8 mouse cellular contexts compared by ENCODE assay signal in genomic region chr10:117629169-117629971, GRCm38 (mm10). TPM values are rescaled to one million over a fixed set of nuclear protein-coding genes. Genes with fewer than 3 reads are reported as not detected.
A peak's percentile ranks its signal among the peaks of the same experiment; 100 is the strongest.
DNase-seq lines count a peak whose midpoint lies in the region; ATAC-seq and TF ChIP-seq lines count a peak whose summit lies in the region.

Cpm (plus strand) TSS chr10:117629500.

- TF ChIP-seq EP300 in liver, postnatal 0 days (IDR thresholded peaks at IDR 0.05; ENCODE audit: low read depth) = no peak

- no peak within 1 kb of the TSS for H3K27ac ChIP-seq in heart, embryonic 15.5 days
- H3K27ac ChIP-seq in liver, postnatal 0 days (ENCODE audit: low read depth) = peak within 1 kb of the TSS; percentile 79
- no peak within 1 kb of the TSS for H3K27ac ChIP-seq in neural tube, embryonic 13.5 days (replicated peaks)

- H3K4me2 ChIP-seq in heart, embryonic 15.5 days = peak within 1 kb of the TSS; percentile 99
- H3K4me2 ChIP-seq in liver, postnatal 0 days (ENCODE audit: low read depth, low read length) = peak within 1 kb of the TSS; percentile 85
- peak within 1 kb of the TSS; percentile 89 for H3K4me2 ChIP-seq in neural tube, embryonic 13.5 days

- H3K9ac ChIP-seq in heart, embryonic 15.5 days = peak within 1 kb of the TSS; percentile 56
- peak within 1 kb of the TSS; percentile 55 for H3K9ac ChIP-seq in liver, postnatal 0 days (replicated peaks)
- H3K9ac ChIP-seq in neural tube, embryonic 13.5 days = peak within 1 kb of the TSS; percentile 62

- no peaks in the 10 kb centered on the region; the same call in 1 of the 2 replicates for H3K9me3 ChIP-seq in heart, embryonic 15.5 days (replicated peaks)
- no peaks in the 10 kb centered on the region for H3K9me3 ChIP-seq in liver, postnatal 0 days (ENCODE audit: low read length)
- H3K9me3 ChIP-seq in neural tube, embryonic 13.5 days = no peaks in the 10 kb centered on the region

- H3K4me3 ChIP-seq in heart, embryonic 15.5 days = peak within 1 kb of the TSS; percentile 70
- peak within 1 kb of the TSS; percentile 60 for H3K4me3 ChIP-seq in liver, postnatal 0 days (ENCODE audit: low read depth, low read length)
- peak within 1 kb of the TSS; percentile 55 for H3K4me3 ChIP-seq in neural tube, embryonic 13.5 days

- DNase-seq in A20 (ENCODE audit: low read depth, low spot score) = peak; percentile 89
- DNase-seq in adrenal gland, postnatal 10 days = peak; percentile 94
- DNase-seq in kidney, postnatal 10 days = peak; percentile 92
- peak; percentile 85 for DNase-seq in liver, postnatal 0 days
- DNase-seq in testis, postnatal 10 days (ENCODE audit: low spot score) = peak; percentile 76

- no peaks in the 10 kb centered on the region for H3K36me3 ChIP-seq in heart, embryonic 15.5 days
- no peaks in the 10 kb centered on the region for H3K36me3 ChIP-seq in liver, postnatal 0 days (replicated peaks; ENCODE audit: insufficient read depth, low read length)
- H3K36me3 ChIP-seq in neural tube, embryonic 13.5 days = no peaks in the 10 kb centered on the region

- TF ChIP-seq CTCF in liver, postnatal 0 days (IDR thresholded peaks at IDR 0.05; ENCODE audit: low read depth) = no peak

- 0 out of 2 replicates have a peak, but pooled peaks have one; percentile 39 for ATAC-seq in erythroblast, adult 5-6 weeks (replicated peaks; ENCODE audit: low FRiP score, poor library complexity, severe bottlenecking)
- ATAC-seq in heart, embryonic 15.5 days (replicated peaks; ENCODE audit: insufficient number of reproducible peaks, insufficient read depth, low FRiP score, low read depth) = peak; percentile 88
- ATAC-seq in liver, postnatal 0 days = peak; percentile 93
- ATAC-seq in neural tube, embryonic 13.5 days (ENCODE audit: low read depth) = peak; percentile 87

- WGBS in heart, embryonic 15.5 days = under 1% methylated on average over 72 of the region's 73 CpGs
- under 1% methylated on average over 50 of the region's 73 CpGs for WGBS in liver, postnatal 0 days (ENCODE audit: insufficient replicate concordance)
- under 1% methylated on average over 73 of the region's 73 CpGs for WGBS in neural tube, embryonic 13.5 days

- peaks cover 56% of the 10 kb centered on the region for H3K27me3 ChIP-seq in heart, embryonic 15.5 days
- peaks cover 14% of the 10 kb centered on the region for H3K27me3 ChIP-seq in liver, postnatal 0 days (ENCODE audit: insufficient read depth, low read length)
- H3K27me3 ChIP-seq in neural tube, embryonic 13.5 days = peaks cover 51% of the 10 kb centered on the region

- H3K4me1 ChIP-seq in heart, embryonic 15.5 days (replicated peaks) = peaks cover 15% of the 10 kb centered on the region
- peaks cover 13% of the 10 kb centered on the region for H3K4me1 ChIP-seq in liver, postnatal 0 days (ENCODE audit: insufficient read depth)
- H3K4me1 ChIP-seq in neural tube, embryonic 13.5 days (replicated peaks) = peaks cover 19% of the 10 kb centered on the region

RNA-seq across cellular contexts. Expression of gene Cpm, which starts in this region (rescaled TPM):
- 10 to 100 TPM; 18.5 to 19.1 TPM for total RNA-seq in adrenal gland, postnatal 10 days (2021)
- total RNA-seq in erythroblast, adult 5-6 weeks (2015; ENCODE audit: low replicate concordance) = 0.63 TPM in 1 of 2 replicates, not detected in the other
- total RNA-seq in erythroblast, adult 5-6 weeks (2017; ENCODE audit: low replicate concordance) = 0.60 TPM in 1 of 2 replicates, not detected in the other
- polyA plus RNA-seq in heart, embryonic 15.5 days (2015; fragmentation: Nextera tagmentation; extraction: Ambion mirVana) = 2.4 and 6.6 TPM in 2 replicates
- polyA plus RNA-seq in liver, postnatal 0 days (2015; fragmentation: Nextera tagmentation; extraction: Ambion mirVana) = 7.0 and 7.7 TPM in 2 replicates
- polyA plus RNA-seq in neural tube, embryonic 13.5 days (2015; fragmentation: Nextera tagmentation; extraction: Ambion mirVana) = 6.2 and 6.9 TPM in 2 replicates

Comparison
In these comparisons a context has a peak if more than half of its experiments do, and no peak if none do; other contexts are left out.
1. RNA of gene Cpm (total RNA-seq): 18.5 to 19.1 TPM in adrenal gland, postnatal 10 days; 0.60 to 0.63 TPM in erythroblast, adult 5-6 weeks; every median in the first group is over 10 times any median in the second.
2. Peak in ATAC-seq in erythroblast, adult 5-6 weeks; RNA of the gene not detected or under 1 TPM.
3. ATAC-seq: peak in every context shown above with its lines; median percentile 93 in liver, postnatal 0 days; 88 in heart, embryonic 15.5 days; 87 in neural tube, embryonic 13.5 days; 39 in erythroblast, adult 5-6 weeks.
4. Peak in every context shown above with its lines, with median percentiles within 50 percentile points of each other: DNase-seq, H3K4me2 ChIP-seq, H3K4me3 ChIP-seq and H3K9ac ChIP-seq.